9 mouse cellular contexts compared by ENCODE assay signal in genomic region chr7:142255517-142255916, GRCm38 (mm10). TPM values are rescaled to one million over a fixed set of nuclear protein-coding genes. Genes with fewer than 3 reads are reported as not detected.
A peak's percentile ranks its signal among the peaks of the same experiment; 100 is the strongest.
DNase-seq lines count a peak whose midpoint lies in the region; ATAC-seq and TF ChIP-seq lines count a peak whose summit lies in the region.
"Had no signal": no experiment of that assay in that cellular context is flagged by ENCODE, and none has a peak within 500 bp of the region (broad histone marks: within the 10 kb centered on the region; RNA-seq: fewer than 3 reads in every experiment).

No protein-coding gene starts in this region.

- ATAC-seq in liver, embryonic 14.5 days (ENCODE audit: insufficient read depth): no peak
- no peak for ATAC-seq in liver, embryonic 12.5 days
- peak; percentile 57 for ATAC-seq in Patski
- ATAC-seq in granulocyte monocyte progenitor cell, adult 5-6 weeks (replicated peaks; ENCODE audit: poor library complexity, severe bottlenecking): peak; percentile 97
- no peak for ATAC-seq in limb, embryonic 14.5 days (ENCODE audit: low FRiP score, low read depth)

- no peak for DNase-seq in liver, embryonic 14.5 days (ENCODE audit: low read depth in 3 of 3, low spot score in 3 of 3)
- no peak for DNase-seq in Patski (ENCODE audit: low read depth, low spot score)
- peak; percentile 61 for DNase-seq in brain, embryonic 14.5 days (ENCODE audit: low read depth)
- peak; percentile 49 for DNase-seq in limb, embryonic 14.5 days (ENCODE audit: low spot score)
- DNase-seq in right cerebral cortex, postnatal 14 days: peak; percentile 45

- CTCF ChIA-PET in Patski (lab: Charles Lee): interaction anchor here (1.1 to 2.1 kb wide), 4 partner anchors 18 to 29 kb away, joined by 3 to 8 read pairs (median 4); no protein-coding TSS in a partner anchor

- no peaks in the 10 kb centered on the region for H3K36me3 ChIP-seq in liver, embryonic 14.5 days (replicated peaks; ENCODE audit: control insufficient read depth, insufficient read depth, low read depth)
- H3K36me3 ChIP-seq in liver, embryonic 12.5 days: no peaks in the 10 kb centered on the region
- no peaks in the 10 kb centered on the region for H3K36me3 ChIP-seq in limb, embryonic 14.5 days (ENCODE audit: control insufficient read depth, insufficient read depth, low read length)
- H3K36me3 ChIP-seq: midbrain, embryonic 12.5 days had no signal

- no peak overlapping the region for H3K9ac ChIP-seq in liver, embryonic 14.5 days (replicated peaks)
- no peak overlapping the region for H3K9ac ChIP-seq in liver, embryonic 12.5 days
- H3K9ac ChIP-seq in limb, embryonic 14.5 days (ENCODE audit: low read depth, low read length, severe bottlenecking): no peak overlapping the region
- H3K9ac ChIP-seq: midbrain, embryonic 12.5 days had no signal

- no peak overlapping the region for H3K4me2 ChIP-seq in liver, embryonic 14.5 days (ENCODE audit: low read depth)
- H3K4me2 ChIP-seq in liver, embryonic 12.5 days: no peak overlapping the region
- no peak overlapping the region for H3K4me2 ChIP-seq in limb, embryonic 14.5 days (replicated peaks; ENCODE audit: low read depth, low read length, severe bottlenecking)
- H3K4me2 ChIP-seq: midbrain, embryonic 12.5 days had no signal

- no peak for TF ChIP-seq EP300 in liver, embryonic 14.5 days (IDR thresholded peaks at IDR 0.05; ENCODE audit: low read depth)

- no peak for TF ChIP-seq POLR2A in brain, embryonic 14.5 days (IDR thresholded peaks at IDR 0.05; ENCODE audit: borderline replicate concordance, extremely low read depth, insufficient read depth, insufficient read length, poor library complexity, severe bottlenecking)
- TF ChIP-seq POLR2A in limb, embryonic 14.5 days (IDR thresholded peaks at IDR 0.05; ENCODE audit: borderline replicate concordance, extremely low read depth, insufficient read depth, insufficient read length): no peak

- no peaks in the 10 kb centered on the region for H3K27me3 ChIP-seq in liver, embryonic 14.5 days (ENCODE audit: control insufficient read depth, insufficient read depth, low read length)
- peaks cover 13% of the 10 kb centered on the region for H3K27me3 ChIP-seq in liver, embryonic 12.5 days (replicated peaks)
- H3K27me3 ChIP-seq in Patski: peaks cover 3% of the 10 kb centered on the region
- H3K27me3 ChIP-seq in limb, embryonic 14.5 days (ENCODE audit: control insufficient read depth, insufficient read depth, low read length): no peaks in the 10 kb centered on the region

- peak; percentile 60 for TF ChIP-seq CTCF in liver, embryonic 14.5 days (IDR thresholded peaks at IDR 0.05; ENCODE audit: low read depth)
- TF ChIP-seq CTCF in Patski (IDR thresholded peaks at IDR 0.05): peak; percentile 63
- peak; percentile 90 for TF ChIP-seq CTCF in brain, embryonic 14.5 days (IDR thresholded peaks at IDR 0.05; ENCODE audit: borderline replicate concordance, extremely low read depth, insufficient read depth, insufficient read length)

- H3K4me1 ChIP-seq in liver, embryonic 14.5 days (replicated peaks; ENCODE audit: control insufficient read depth in 2 of 2, insufficient read depth in 2 of 2, low read length in 1 of 2): no peaks in the 10 kb centered on the region
- H3K4me1 ChIP-seq in liver, embryonic 12.5 days: no peaks in the 10 kb centered on the region
- H3K4me1 ChIP-seq in limb, embryonic 14.5 days (ENCODE audit: control insufficient read depth, insufficient read depth, low read length): no peaks in the 10 kb centered on the region
- H3K4me1 ChIP-seq: midbrain, embryonic 12.5 days had no signal

- H3K27ac ChIP-seq in liver, embryonic 14.5 days: no peak overlapping the region
- no peak overlapping the region for H3K27ac ChIP-seq in liver, embryonic 12.5 days
- H3K27ac ChIP-seq in limb, embryonic 14.5 days (replicated peaks; ENCODE audit: low read depth, low read length): no peak overlapping the region
- H3K27ac ChIP-seq: midbrain, embryonic 12.5 days had no signal

- in situ Hi-C loops in Patski (cut with MboI; ENCODE audit: low pct_unique_long_range_greater_than_20kb): no loop called here

- no peak overlapping the region for H3K4me3 ChIP-seq in liver, embryonic 14.5 days (ENCODE audit: insufficient read depth in 1 of 2, low read depth in 2 of 2, low read length in 2 of 2)
- no peak overlapping the region for H3K4me3 ChIP-seq in liver, embryonic 12.5 days
- no peak overlapping the region for H3K4me3 ChIP-seq in limb, embryonic 14.5 days (replicated peaks; ENCODE audit: low read length)
- H3K4me3 ChIP-seq: midbrain, embryonic 12.5 days had no signal

- POLR2A ChIA-PET in Patski (lab: Charles Lee): no interaction called here

- H3K9me3 ChIP-seq in liver, embryonic 14.5 days (ENCODE audit: control insufficient read depth, low read length): no peaks in the 10 kb centered on the region
- no peaks in the 10 kb centered on the region for H3K9me3 ChIP-seq in liver, embryonic 12.5 days (replicated peaks)
- H3K9me3 ChIP-seq in limb, embryonic 14.5 days (ENCODE audit: control insufficient read depth, low read length): no peaks in the 10 kb centered on the region
- H3K9me3 ChIP-seq: midbrain, embryonic 12.5 days had no signal

- 2% methylated on average over 2 of the region's 2 CpGs for WGBS in liver, embryonic 14.5 days (ENCODE audit: insufficient replicate concordance)
- 4% methylated on average over 2 of the region's 2 CpGs for WGBS in liver, embryonic 12.5 days (ENCODE audit: insufficient replicate concordance)
- 5% methylated on average over 2 of the region's 2 CpGs for WGBS in limb, embryonic 14.5 days

RNA-seq across cellular contexts. Expression of gene Gm2431, which starts 2.6 kb away (rescaled TPM):
- polyA plus RNA-seq in liver, embryonic 14.5 days (2012; rRNA removed): not detected in 2 replicates
- polyA plus RNA-seq in liver, embryonic 14.5 days (2014; fragmentation: Nextera tagmentation; extraction: Ambion mirVana): not detected in 2 replicates
- polyA plus RNA-seq in liver, embryonic 12.5 days (2016; fragmentation: Nextera tagmentation; extraction: Ambion mirVana): not detected in 2 replicates
- polyA plus RNA-seq in Patski (2021): not detected
- not detected in 2 replicates for polyA plus RNA-seq in brain, embryonic 14.5 days (2012; rRNA removed)
- total RNA-seq in granulocyte monocyte progenitor cell, adult 5-6 weeks (2014; fragmentation: Nextera tagmentation): not detected in 2 replicates
- not detected in 2 replicates for total RNA-seq in granulocyte monocyte progenitor cell, adult 5-6 weeks (2017)
- polyA plus RNA-seq in limb, embryonic 14.5 days (2012; rRNA removed): not detected in 2 replicates
- not detected in 2 replicates for polyA plus RNA-seq in limb, embryonic 14.5 days (2014; fragmentation: Nextera tagmentation; extraction: Ambion mirVana)
- total RNA-seq: gastrocnemius, postnatal 4 days had no signal
- polyA plus RNA-seq: midbrain, embryonic 12.5 days had no signal

RNA-seq across cellular contexts. Expression of gene Gm40460, which starts 14.6 kb away (rescaled TPM):
- polyA plus RNA-seq in liver, embryonic 14.5 days (2012; rRNA removed): not detected in 2 replicates
- not detected in 2 replicates for polyA plus RNA-seq in liver, embryonic 14.5 days (2014; fragmentation: Nextera tagmentation; extraction: Ambion mirVana)
- polyA plus RNA-seq in liver, embryonic 12.5 days (2016; fragmentation: Nextera tagmentation; extraction: Ambion mirVana): not detected in 2 replicates
- not detected for polyA plus RNA-seq in Patski (2021)
- polyA plus RNA-seq in brain, embryonic 14.5 days (2012; rRNA removed): not detected in 2 replicates
- total RNA-seq in granulocyte monocyte progenitor cell, adult 5-6 weeks (2014; fragmentation: Nextera tagmentation): not detected in 2 replicates
- total RNA-seq in granulocyte monocyte progenitor cell, adult 5-6 weeks (2017): not detected in 2 replicates
- polyA plus RNA-seq in limb, embryonic 14.5 days (2012; rRNA removed): not detected in 2 replicates
- polyA plus RNA-seq in limb, embryonic 14.5 days (2014; fragmentation: Nextera tagmentation; extraction: Ambion mirVana): not detected in 2 replicates
- total RNA-seq: gastrocnemius, postnatal 4 days had no signal
- polyA plus RNA-seq: midbrain, embryonic 12.5 days had no signal

RNA-seq across cellular contexts. Expression of gene Gm4559, which starts 18.6 kb away (rescaled TPM):
- polyA plus RNA-seq in liver, embryonic 14.5 days (2012; rRNA removed): not detected in 2 replicates
- polyA plus RNA-seq in liver, embryonic 14.5 days (2014; fragmentation: Nextera tagmentation; extraction: Ambion mirVana): not detected in 2 replicates
- polyA plus RNA-seq in liver, embryonic 12.5 days (2016; fragmentation: Nextera tagmentation; extraction: Ambion mirVana): not detected in 2 replicates
- not detected for polyA plus RNA-seq in Patski (2021)
- not detected in 2 replicates for polyA plus RNA-seq in brain, embryonic 14.5 days (2012; rRNA removed)
- not detected in 2 replicates for total RNA-seq in granulocyte monocyte progenitor cell, adult 5-6 weeks (2014; fragmentation: Nextera tagmentation)
- total RNA-seq in granulocyte monocyte progenitor cell, adult 5-6 weeks (2017): not detected in 2 replicates
- 0.28 TPM in 1 of 2 replicates, not detected in the other for polyA plus RNA-seq in limb, embryonic 14.5 days (2012; rRNA removed)
- not detected in 2 replicates for polyA plus RNA-seq in limb, embryonic 14.5 days (2014; fragmentation: Nextera tagmentation; extraction: Ambion mirVana)
- total RNA-seq: gastrocnemius, postnatal 4 days had no signal
- polyA plus RNA-seq: midbrain, embryonic 12.5 days had no signal

RNA-seq across cellular contexts. Expression of gene Krtap5-5, which starts 25.7 kb away (rescaled TPM):
- polyA plus RNA-seq in liver, embryonic 14.5 days (2012; rRNA removed): not detected in 2 replicates
- polyA plus RNA-seq in liver, embryonic 14.5 days (2014; fragmentation: Nextera tagmentation; extraction: Ambion mirVana): not detected in 2 replicates
- polyA plus RNA-seq in liver, embryonic 12.5 days (2016; fragmentation: Nextera tagmentation; extraction: Ambion mirVana): not detected in 2 replicates
- not detected for polyA plus RNA-seq in Patski (2021)
- not detected in 2 replicates for polyA plus RNA-seq in brain, embryonic 14.5 days (2012; rRNA removed)
- not detected in 2 replicates for total RNA-seq in granulocyte monocyte progenitor cell, adult 5-6 weeks (2014; fragmentation: Nextera tagmentation)
- not detected in 2 replicates for total RNA-seq in granulocyte monocyte progenitor cell, adult 5-6 weeks (2017)
- not detected in 2 replicates for polyA plus RNA-seq in limb, embryonic 14.5 days (2012; rRNA removed)
- polyA plus RNA-seq in limb, embryonic 14.5 days (2014; fragmentation: Nextera tagmentation; extraction: Ambion mirVana): not detected in 2 replicates
- total RNA-seq: gastrocnemius, postnatal 4 days had no signal
- polyA plus RNA-seq: midbrain, embryonic 12.5 days had no signal

RNA-seq across cellular contexts. Expression of gene Krtap5-1, which starts 41.4 kb away (rescaled TPM):
- not detected in 2 replicates for polyA plus RNA-seq in liver, embryonic 14.5 days (2012; rRNA removed)
- polyA plus RNA-seq in liver, embryonic 14.5 days (2014; fragmentation: Nextera tagmentation; extraction: Ambion mirVana): not detected in 2 replicates
- polyA plus RNA-seq in liver, embryonic 12.5 days (2016; fragmentation: Nextera tagmentation; extraction: Ambion mirVana): not detected in 2 replicates
- not detected for polyA plus RNA-seq in Patski (2021)
- not detected in 2 replicates for polyA plus RNA-seq in brain, embryonic 14.5 days (2012; rRNA removed)
- total RNA-seq in granulocyte monocyte progenitor cell, adult 5-6 weeks (2014; fragmentation: Nextera tagmentation): not detected in 2 replicates
- not detected in 2 replicates for total RNA-seq in granulocyte monocyte progenitor cell, adult 5-6 weeks (2017)
- polyA plus RNA-seq in limb, embryonic 14.5 days (2012; rRNA removed): not detected in 2 replicates
- polyA plus RNA-seq in limb, embryonic 14.5 days (2014; fragmentation: Nextera tagmentation; extraction: Ambion mirVana): not detected in 2 replicates
- total RNA-seq: gastrocnemius, postnatal 4 days had no signal
- polyA plus RNA-seq: midbrain, embryonic 12.5 days had no signal

Comparison
In these comparisons a context has a peak if more than half of its experiments do, and no peak if none do; other contexts are left out.
1. ATAC-seq: peak in Patski (single experiment) and granulocyte monocyte progenitor cell, adult 5-6 weeks (single experiment); none in liver, embryonic 14.5 days (single experiment), liver, embryonic 12.5 days (single experiment) and limb, embryonic 14.5 days (single experiment).
2. DNase-seq: peak in brain, embryonic 14.5 days (single experiment), limb, embryonic 14.5 days (single experiment) and right cerebral cortex, postnatal 14 days (single experiment); none in liver, embryonic 14.5 days (0 of 3) and Patski (single experiment).
3. Peak in every context shown above with its lines, with median percentiles within 50 percentile points of each other: CTCF ChIP-seq.